17 mouse cellular contexts compared by ENCODE assay signal in the genomic region with DNA sequence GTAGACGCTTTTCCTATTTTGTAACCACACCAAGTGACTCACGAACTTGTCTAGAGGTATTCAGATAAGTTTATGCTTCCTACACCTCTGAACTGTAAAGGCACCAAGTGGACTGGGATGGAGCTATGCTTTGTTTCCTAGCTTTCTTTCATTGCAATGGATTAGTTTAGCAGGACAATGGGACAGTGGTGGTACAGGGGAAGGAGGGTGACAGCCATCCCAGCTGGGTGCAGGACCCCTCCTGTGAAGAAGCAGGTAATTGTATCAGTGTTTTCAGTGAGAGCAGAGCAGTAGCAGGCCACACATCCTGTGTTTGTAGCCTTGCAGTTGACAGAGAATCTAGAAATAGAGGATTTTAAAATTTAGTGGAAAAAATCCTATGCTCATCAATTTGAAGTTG.
"Had no signal": no experiment of that assay in that cellular context is flagged by ENCODE, and none has a peak within 500 bp of the region (broad histone marks: within the 10 kb centered on the region; RNA-seq: fewer than 3 reads in every experiment).

No protein-coding gene starts in this region.

- H3K9me3 ChIP-seq: midbrain, embryonic 10.5 days; midbrain, embryonic 12.5 days; neural tube, embryonic 12.5 days had no signal

- H3K9ac ChIP-seq: lung, embryonic 14.5 days; midbrain, embryonic 12.5 days; neural tube, embryonic 12.5 days had no signal

- DNase-seq: lung, adult 18-20 months; lung, embryonic 14.5 days; lung, postnatal 10 days; lung, postnatal 4 days; midbrain, embryonic 14.5 days; retina, postnatal 1 day; right cerebral cortex, adult 18-20 months; right cerebral cortex, postnatal 25 days; right cerebral cortex, postnatal 4 days; spleen, adult 18-20 months; thymus, adult 18-20 months; thymus, postnatal 14 days; thymus, postnatal 36 days had no signal

- H3K27ac ChIP-seq: midbrain, embryonic 10.5 days; midbrain, embryonic 12.5 days; neural tube, embryonic 12.5 days had no signal

- H3K4me3 ChIP-seq: midbrain, embryonic 10.5 days; midbrain, embryonic 12.5 days; myocyte; neural tube, embryonic 12.5 days had no signal

- H3K36me3 ChIP-seq: neural tube, embryonic 12.5 days had no signal
